Mouse (Mus musculus) MN1 (cell line): Measurements from ENCODE around the gene Rex2.
"Not testable (repeated sequence)": the region's sequence is repeated elsewhere in the genome, so short reads cannot be mapped to it uniquely, and the experiment has no call there.

Source experiments
- DNase-seq: peaks from one replicate; pipeline ENCODE4 v3.0.0-alpha.2; 2016; ENCODE audit warnings: low spot score

Gene Rex2

DNA sequence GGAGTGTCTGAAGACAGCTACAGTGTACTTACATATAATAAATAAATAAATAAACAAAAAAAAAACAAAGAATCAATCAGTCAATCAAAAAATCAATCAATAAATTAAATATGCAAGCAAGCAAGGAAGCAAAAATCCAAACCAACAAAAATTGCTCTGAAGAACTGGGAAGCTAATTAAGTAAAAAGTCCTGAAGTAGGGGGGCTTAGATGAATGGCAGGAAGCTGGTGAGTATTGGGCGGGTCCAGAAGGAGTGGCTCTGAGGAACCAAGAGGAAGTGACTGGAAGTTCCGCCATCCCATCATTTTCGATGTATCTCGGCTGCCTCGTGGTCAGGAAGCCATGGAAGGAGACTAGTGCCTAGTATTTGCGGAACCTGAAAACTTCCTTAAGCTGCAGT is at the start of gene Rex2:
Gene Rex2 (plus strand): TSS at position 301 of the 400 bp plus-strand sequence.
- DNase-seq = not testable (repeated sequence)

DNA sequence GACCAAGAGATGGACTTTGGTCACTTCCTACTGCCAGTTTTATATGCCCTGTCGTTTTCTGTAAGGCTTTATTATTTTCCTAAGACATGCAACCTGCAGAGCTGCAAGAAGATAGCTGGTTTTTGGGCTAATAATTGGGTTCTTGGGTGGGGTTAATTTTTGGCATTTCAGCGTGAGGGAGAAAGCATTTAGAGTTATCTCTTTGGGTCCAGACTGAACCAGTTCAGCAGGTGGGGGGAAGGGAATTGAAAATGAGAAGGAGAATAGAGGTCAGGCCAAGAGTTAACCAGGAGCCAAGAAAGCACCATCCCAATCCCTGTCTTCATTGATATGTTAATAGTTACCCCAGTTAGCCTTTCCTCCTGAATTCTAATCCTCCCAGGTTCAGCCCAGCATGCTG is 45.1 kb upstream of the Rex2 start:
- DNase-seq = not testable (repeated sequence)

DNA sequence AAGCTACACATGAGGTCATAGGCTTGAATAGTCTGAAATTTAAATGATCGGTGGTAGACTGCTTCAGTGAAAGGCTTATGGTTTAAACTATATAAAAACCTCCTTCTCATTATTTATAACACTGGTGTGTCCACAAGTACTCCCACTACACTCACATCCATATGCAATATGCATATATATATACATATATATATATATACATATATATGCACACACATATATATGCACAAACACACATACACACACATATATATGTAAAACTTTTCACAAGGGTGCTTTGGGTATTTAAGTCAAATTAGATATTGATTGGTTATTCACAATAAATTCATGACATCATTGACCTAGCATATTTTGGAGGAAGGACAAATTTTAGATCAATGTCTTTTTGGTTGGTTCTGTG is 3.2 kb upstream of the Rex2 start:
- not testable (repeated sequence) for DNase-seq

DNA sequence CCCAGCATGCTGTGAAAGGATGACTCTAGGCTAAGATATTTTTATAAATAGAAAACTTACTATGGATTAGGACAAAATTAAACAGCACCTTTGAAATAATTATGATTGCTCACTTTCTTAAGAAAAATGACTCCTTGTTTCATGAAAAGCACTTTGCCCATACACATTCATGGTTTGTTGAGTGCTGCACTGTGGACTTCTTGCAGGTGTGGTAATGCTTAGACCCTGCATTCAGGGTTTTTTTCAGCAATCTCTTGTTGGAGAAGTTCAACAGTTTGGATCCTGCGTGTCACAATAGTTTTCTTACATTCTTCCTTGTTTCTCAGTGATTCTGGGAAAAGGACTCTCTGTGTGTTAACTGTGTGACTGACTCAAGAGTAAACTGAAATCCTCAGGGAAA is 4.7 kb downstream of the Rex2 start:
- not testable (repeated sequence) for DNase-seq

DNA sequence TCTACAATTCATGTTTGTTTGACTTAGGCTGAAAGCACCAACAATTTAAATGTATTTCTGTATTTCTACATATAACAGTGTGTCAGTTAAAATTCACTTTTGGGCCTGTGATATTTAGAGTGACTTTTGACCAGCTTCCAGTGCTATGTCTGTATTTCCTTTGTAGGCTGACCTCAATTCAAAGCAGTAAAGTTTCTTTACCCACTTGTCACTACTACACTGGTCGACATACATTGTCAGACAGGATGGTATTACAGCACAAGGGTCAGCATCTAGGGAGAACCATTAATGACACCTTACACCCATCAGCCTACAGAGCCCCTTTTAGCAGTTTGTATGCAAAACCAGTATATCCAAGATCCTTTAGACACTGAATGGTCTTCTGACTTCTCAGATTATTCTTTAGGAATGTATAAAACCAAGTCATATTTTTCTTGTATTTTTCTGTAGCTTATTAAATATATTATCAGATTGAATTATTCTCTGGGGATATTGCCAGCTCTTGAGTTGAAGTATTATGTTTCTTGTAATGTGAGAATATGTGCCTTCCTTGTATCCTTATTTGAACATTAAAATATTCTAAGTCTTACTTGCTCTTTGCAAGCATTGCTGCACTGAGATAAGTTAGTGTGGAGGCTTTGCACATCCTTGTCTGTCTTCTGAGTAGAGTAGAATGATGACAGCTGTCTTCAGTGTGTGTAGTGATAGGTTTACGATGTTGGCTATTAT is 9.8 kb downstream of the Rex2 start:
- not testable (repeated sequence) for DNase-seq

DNA sequence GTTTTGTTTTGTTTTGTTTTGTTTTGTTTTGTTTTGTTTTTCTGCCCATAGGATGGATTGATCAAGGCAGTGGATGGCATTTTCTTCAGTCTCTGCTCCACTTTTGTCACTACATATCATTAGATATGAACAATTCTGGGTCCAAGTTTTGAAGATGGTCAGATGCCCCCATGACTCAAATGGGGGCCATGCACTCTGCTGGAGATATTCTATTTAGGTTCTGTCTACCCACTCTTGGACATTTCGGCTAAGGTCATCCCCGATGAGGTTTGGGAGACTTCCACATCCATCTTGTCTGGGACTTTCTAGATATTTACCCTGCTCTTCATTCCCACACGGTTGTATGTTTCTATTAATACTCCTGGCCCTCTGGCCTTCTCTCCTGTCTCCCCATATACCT is 42.1 kb downstream of the Rex2 start:
- DNase-seq = not testable (repeated sequence)

DNA sequence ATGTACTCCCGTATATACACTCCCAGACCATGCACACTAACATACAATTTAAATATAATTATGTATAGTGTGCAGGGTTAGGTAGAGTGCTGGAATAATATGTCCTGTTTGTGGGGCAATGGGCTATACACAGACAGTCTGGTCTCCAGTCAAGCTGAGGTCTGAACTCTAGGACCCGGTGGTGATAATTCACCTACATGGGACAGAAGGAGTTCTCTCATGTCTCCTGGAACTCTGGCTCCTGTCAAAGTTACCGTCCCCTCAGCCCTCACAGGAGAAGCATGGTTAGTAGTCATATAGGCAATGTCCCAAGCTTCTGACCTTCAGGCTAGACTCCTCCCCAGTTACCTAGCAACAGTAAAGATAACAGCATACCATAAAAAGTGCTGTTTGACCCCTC is 44.2 kb downstream of the Rex2 start:
- not testable (repeated sequence) for DNase-seq

DNA sequence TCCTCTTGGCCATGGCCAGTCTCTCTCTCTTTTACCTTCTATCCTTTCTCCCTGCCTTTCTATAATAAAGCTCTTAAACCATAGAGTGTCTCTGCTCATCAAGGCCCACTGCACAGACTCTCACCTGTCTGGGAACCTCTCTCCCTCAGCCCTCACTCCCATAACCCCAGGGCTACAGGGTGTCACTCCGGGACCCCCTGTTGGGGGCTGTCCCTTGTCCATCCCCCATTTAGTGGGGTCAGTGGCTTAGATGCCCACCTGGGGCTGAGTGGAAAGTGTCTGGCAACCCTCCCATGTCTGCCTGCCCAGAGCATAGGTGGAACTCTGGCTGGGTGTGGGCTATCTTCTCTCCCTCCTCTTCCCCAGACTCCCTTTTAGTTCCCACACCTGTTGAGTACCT is 44.7 kb downstream of the Rex2 start:
- not testable (repeated sequence) for DNase-seq

DNA sequence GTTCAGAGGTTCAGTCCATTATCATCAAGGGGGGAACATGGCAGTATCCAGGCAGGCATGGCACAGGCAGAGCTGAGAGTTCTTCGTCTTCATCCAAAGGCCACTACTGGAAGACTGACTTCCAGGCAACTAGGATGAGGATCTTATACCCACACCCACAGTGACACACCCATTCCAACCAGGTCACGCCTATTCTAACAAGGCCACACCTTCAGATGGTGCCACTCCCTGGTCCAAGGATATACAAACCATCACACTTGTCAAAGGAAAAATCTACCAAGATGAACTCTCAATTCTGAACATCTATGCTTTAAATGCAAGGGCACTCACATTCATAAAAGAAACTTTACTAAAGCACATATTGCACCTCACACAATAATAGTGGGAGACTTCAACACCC is 74.0 kb downstream of the Rex2 start:
- DNase-seq = not testable (repeated sequence)

DNA sequence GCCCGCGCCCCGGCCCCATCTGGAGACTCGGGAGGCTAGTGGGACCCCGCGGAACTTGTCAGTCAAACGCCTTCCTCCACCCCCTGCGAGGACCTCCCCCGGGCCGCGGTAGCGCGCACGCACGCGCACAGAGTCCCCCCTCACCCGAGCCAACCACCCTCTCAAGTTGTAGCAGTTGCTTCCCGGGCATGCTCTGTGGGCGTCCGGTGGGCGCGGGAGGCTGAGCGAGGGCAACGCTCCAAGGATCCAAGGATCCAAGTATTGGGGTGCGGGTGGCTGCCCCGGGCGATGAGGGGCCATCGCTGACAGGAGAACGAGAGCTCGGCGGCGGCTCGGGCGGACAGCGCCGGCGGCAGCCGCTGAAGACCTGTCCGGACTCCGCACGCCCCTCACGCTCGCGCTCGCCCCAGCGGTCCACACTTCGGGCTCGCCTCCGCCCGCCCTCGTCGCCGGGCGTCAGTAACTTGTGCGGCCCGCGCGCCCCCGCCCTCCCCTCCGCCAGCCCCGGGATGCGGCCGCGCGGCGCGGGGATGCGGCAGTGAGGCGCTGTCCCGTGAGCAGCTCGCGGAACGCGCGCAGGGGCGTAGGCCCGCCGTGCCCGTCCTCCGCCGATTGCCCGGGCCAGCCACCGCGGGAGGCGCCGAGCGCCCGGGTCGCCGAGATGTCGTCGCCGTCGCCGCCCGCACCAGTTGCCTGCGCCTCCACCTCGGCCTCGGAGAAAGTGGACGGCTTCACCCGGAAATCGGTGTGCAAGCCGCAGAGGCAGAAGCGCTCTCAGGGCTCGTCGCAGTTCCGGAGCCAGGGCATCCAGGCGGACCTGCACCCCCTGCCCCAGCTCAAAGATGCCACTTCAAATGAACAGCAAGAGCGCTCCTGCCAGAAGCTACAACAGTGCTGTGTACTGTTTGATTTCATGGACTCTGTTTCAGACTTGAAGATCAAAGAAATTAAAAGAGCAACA is 80.3 kb downstream of the Rex2 start:
- not testable (repeated sequence) for DNase-seq

DNA sequence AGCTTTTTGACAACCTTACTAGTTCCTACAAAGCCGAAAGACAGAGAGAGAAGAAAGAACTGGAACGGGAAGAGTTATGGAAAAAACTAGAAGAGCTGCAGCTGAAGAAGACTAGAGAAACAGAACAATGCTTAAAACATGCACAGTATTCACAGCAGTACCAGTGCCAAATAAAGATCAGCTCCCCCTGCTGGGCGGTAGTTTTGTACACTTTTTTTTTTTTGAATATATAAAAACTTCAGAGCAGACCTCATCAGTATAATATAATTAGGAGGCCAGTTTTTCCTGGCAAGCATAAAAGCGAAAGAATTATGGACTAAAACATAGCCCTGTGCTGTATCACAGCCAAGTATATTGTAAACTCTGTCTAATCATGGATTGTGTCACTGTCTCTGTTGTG is 82.2 kb downstream of the Rex2 start:
- not testable (repeated sequence) for DNase-seq
